Mouse (Mus musculus) CH12.LX (cell line): ENCODE measurements around the gene Gm49673. TPM values are rescaled to one million over a fixed set of nuclear protein-coding genes. Genes with fewer than 3 reads are reported as not detected.

ENCODE experiments used
- DNase-seq: peaks from one replicate; pipeline ENCODE4 v3.0.0-alpha.2; 2013; ENCODE audit errors: extremely low read depth
- H3K27ac ChIP-seq: 2 replicates; pipeline ENCODE4 v1.5.1; 2012; ENCODE audit warnings: low read depth, mild to moderate bottlenecking, control low read depth, moderate library complexity; ENCODE audit not compliant: insufficient read depth
- H3K27me3 ChIP-seq: replicated peaks from 2 replicates; pipeline ENCODE3; 2012; ENCODE audit warnings: inconsistent platforms
- H3K36me3 ChIP-seq, 2 experiments: replicated peaks in 1 of 2; 2 replicates each; pipeline versions ENCODE3 to v1.6.1; 2012; ENCODE audit warnings: inconsistent platforms in 1 of 2, low read length in 1 of 2, mild to moderate bottlenecking in 1 of 2, mixed read lengths in 1 of 2, moderate library complexity in 1 of 2; ENCODE audit not compliant: control insufficient read depth in 1 of 2, insufficient read depth in 1 of 2
- H3K4me1 ChIP-seq, 2 experiments: 2 replicates each; pipeline ENCODE4 v1.6.1; 2012; ENCODE audit warnings: inconsistent platforms in 1 of 2, moderate library complexity in 1 of 2; ENCODE audit not compliant: insufficient read depth in 2 of 2, control insufficient read depth in 1 of 2
- H3K4me2 ChIP-seq: 2 replicates; pipeline ENCODE4 v1.6.1; 2012; ENCODE audit warnings: low read depth, mild to moderate bottlenecking, control low read depth; ENCODE audit not compliant: poor library complexity, insufficient read depth, severe bottlenecking
- H3K4me3 ChIP-seq, 3 experiments: fragments of 150-350 bp in 1 of 3; sonication (generic) in 1 of 3; replicated peaks in 1 of 3; 2 replicates each; pipeline versions ENCODE3 to v1.5.1; 2011 to 2012; ENCODE audit warnings: low read depth in 2 of 3, low read length in 2 of 3, mild to moderate bottlenecking in 2 of 3, moderate library complexity in 2 of 3, control low read depth in 1 of 3, improper control_type of control experiment in 1 of 3, inconsistent platforms in 1 of 3, mixed read lengths in 1 of 3; ENCODE audit not compliant: poor library complexity in 1 of 3
- H3K79me2 ChIP-seq: replicated peaks from 2 replicates; pipeline ENCODE4 v1.6.1; 2012; ENCODE audit warnings: mild to moderate bottlenecking, moderate library complexity; ENCODE audit not compliant: control insufficient read depth, poor library complexity, insufficient read depth, severe bottlenecking; ENCODE audit errors: extremely low read depth
- H3K9ac ChIP-seq: 2 replicates; pipeline ENCODE4 v1.6.1; 2012; ENCODE audit warnings: low read depth, mild to moderate bottlenecking, control low read depth, moderate library complexity; ENCODE audit not compliant: insufficient read depth
- H3K9me3 ChIP-seq: replicated peaks from 2 replicates; pipeline ENCODE3; 2012; ENCODE audit warnings: low read length, inconsistent platforms, mixed read lengths
- BHLHE40 ChIP-seq: IDR thresholded peaks from 2 replicates; pipeline ENCODE4 v1.6.1; 2011; ENCODE audit warnings: mild to moderate bottlenecking, low read depth, low read length, improper control_type of control experiment
- CHD1 ChIP-seq: IDR thresholded peaks from 2 replicates; pipeline ENCODE4 v1.6.1; 2012; ENCODE audit warnings: low read depth, low read length, improper control_type of control experiment, inconsistent platforms
- E2F4 ChIP-seq: IDR thresholded peaks from 2 replicates; pipeline ENCODE4 v1.6.1; 2011; ENCODE audit warnings: low read depth, low read length, improper control_type of control experiment; ENCODE audit not compliant: insufficient replicate concordance
- ELF1 ChIP-seq: IDR thresholded peaks from 2 replicates; pipeline ENCODE4 v1.6.1; 2014; ENCODE audit warnings: low read depth, mild to moderate bottlenecking, inconsistent platforms, low read length, improper control_type of control experiment
- ETS1 ChIP-seq: conservative IDR thresholded peaks from 2 replicates; pipeline ENCODE4 v1.6.1; 2012; ENCODE audit warnings: low read depth, mild to moderate bottlenecking, inconsistent platforms, low read length, improper control_type of control experiment, moderate library complexity
- GABPA ChIP-seq: IDR thresholded peaks from 2 replicates; pipeline ENCODE4 v1.6.1; 2012; ENCODE audit warnings: low read depth, low read length, improper control_type of control experiment, inconsistent platforms; ENCODE audit not compliant: insufficient replicate concordance
- HCFC1 ChIP-seq: IDR thresholded peaks from 2 replicates; pipeline ENCODE4 v1.6.1; 2012; ENCODE audit warnings: low read depth, mild to moderate bottlenecking, inconsistent platforms, low read length, improper control_type of control experiment
- IRF4 ChIP-seq: IDR thresholded peaks from 2 replicates; pipeline ENCODE4 v1.6.1; 2014; ENCODE audit warnings: low read depth, mild to moderate bottlenecking, inconsistent platforms, low read length, improper control_type of control experiment
- NELFE ChIP-seq: IDR thresholded peaks from 2 replicates; pipeline ENCODE4 v1.6.1; 2011; ENCODE audit warnings: low read depth, low read length, improper control_type of control experiment
- NRF1 ChIP-seq: IDR thresholded peaks from 2 replicates; pipeline ENCODE4 v1.6.1; 2014; ENCODE audit warnings: low read depth, mild to moderate bottlenecking, inconsistent platforms, low read length, improper control_type of control experiment, moderate library complexity
- PAX5 ChIP-seq: IDR thresholded peaks from 2 replicates; pipeline ENCODE4 v1.6.1; 2012; ENCODE audit warnings: low read length, inconsistent platforms, mixed read lengths
- POLR2A ChIP-seq: IDR thresholded peaks from 2 replicates; pipeline ENCODE4 v1.6.1; 2011; ENCODE audit warnings: low read depth, mild to moderate bottlenecking, improper control_type of control experiment, low read length
- RAD21 ChIP-seq: IDR thresholded peaks from 2 replicates; pipeline ENCODE4 v1.6.1; 2011; ENCODE audit warnings: low read depth, mild to moderate bottlenecking, low read length, improper control_type of control experiment, moderate library complexity
- RCOR1 ChIP-seq: conservative IDR thresholded peaks from 2 replicates; pipeline ENCODE4 v1.6.1; 2012; ENCODE audit warnings: low read depth, mild to moderate bottlenecking, inconsistent platforms, low read length, improper control_type of control experiment
- SIN3A ChIP-seq: IDR thresholded peaks from 2 replicates; pipeline ENCODE4 v1.6.1; 2012; ENCODE audit warnings: low read length, improper control_type of control experiment, inconsistent platforms
- TBP ChIP-seq: conservative IDR thresholded peaks from 2 replicates; pipeline ENCODE4 v1.6.1; 2011; ENCODE audit warnings: low read depth, low read length, improper control_type of control experiment
- TCF12 ChIP-seq: IDR thresholded peaks from 2 replicates; pipeline ENCODE4 v1.6.1; 2014; ENCODE audit warnings: low read depth, mild to moderate bottlenecking, inconsistent platforms, low read length, improper control_type of control experiment
- USF1 ChIP-seq: IDR thresholded peaks from 2 replicates; pipeline ENCODE4 v1.6.1; 2014; ENCODE audit warnings: low read depth, mild to moderate bottlenecking, inconsistent platforms, low read length, improper control_type of control experiment
- ZC3H11A ChIP-seq: IDR thresholded peaks from 2 replicates; pipeline ENCODE4 v1.6.1; 2012; ENCODE audit warnings: low read depth, mild to moderate bottlenecking, inconsistent platforms, low read length, improper control_type of control experiment
- ZKSCAN1 ChIP-seq: IDR thresholded peaks from 2 replicates; pipeline ENCODE4 v1.6.1; 2012; ENCODE audit warnings: low read depth, inconsistent platforms, low read length, improper control_type of control experiment, borderline replicate concordance
- ZNF384 ChIP-seq: IDR thresholded peaks from 2 replicates; pipeline ENCODE4 v1.6.1; 2012; ENCODE audit warnings: low read depth, low read length, improper control_type of control experiment, inconsistent platforms
- dilution Hi-C: fragments of 300-500 bp; cut with MboI; formaldehyde crosslinking; loops from 2 replicates; pipeline ENCODE4 v1.14.3; 2020; ENCODE audit warnings: low sequenced_read_pairs; ENCODE audit not compliant: extremely low pct_unique_long_range_greater_than_20kb, extremely low pct_ligation_motif_present
- in situ Hi-C: fragments of 300-500 bp; cut with MboI; formaldehyde crosslinking; loops from 3 replicates; pipeline ENCODE4 v1.14.3; 2019; ENCODE audit warnings: low sequenced_read_pairs, low pct_ligation_motif_present, low pct_unique_long_range_greater_than_20kb, mixed read lengths
- polyA plus RNA-seq: library from polyadenylated mRNA; unstranded; fragments of >175 nt; gene quantifications from 2 replicates; pipeline ENCODE4 v1.2.1, GENCODE M21; 2012; ENCODE audit warnings: low read depth; ENCODE audit not compliant: insufficient read length
- total RNA-seq, 2 experiments: library from RNA; depleted of rRNA; stranded (reverse); fragments of 300-350 nt in 1 of 2; fragments of >200 nt in 1 of 2; gene quantifications; 2 replicates each; pipeline ENCODE4 v1.2.3; 2012 to 2014

Gene Gm49673
- total and polyA plus RNA-seq, 3 experiments = 0.10 TPM; not detected in 2

- TF ChIP-seq RAD21 (no peak), CHD1 (no peak), TBP (no peak), NELFE (no peak)
Observed at GRCm38 (mm10) chr17:8195685-8196376, 48.2 kb upstream of the Gm49673 start (continued).

GRCm38 (mm10) chr17:8193678-8194077 is 46.1 kb upstream of the Gm49673 start:
- H3K9me3 ChIP-seq = no peaks in the 10 kb centered on the region
- TF ChIP-seq PAX5 (no peak), ETS1 (no peak), HCFC1 (no peak), IRF4 (no peak), RCOR1 (no peak), SIN3A (no peak), E2F4 (no peak)
- H3K4me2 ChIP-seq = no peak overlapping the region
- no peaks in the 10 kb centered on the region for H3K27me3 ChIP-seq
- in situ Hi-C loops (loop anchor here (10.0 kb wide), 1 partner anchor 111 kb away; no protein-coding TSS in a partner anchor), dilution Hi-C loops (no loop called here)
- H3K79me2 ChIP-seq = no peaks in the 10 kb centered on the region
- peaks cover 37 to 69% of the 10 kb centered on the region in 2 experiments for H3K36me3 ChIP-seq
- H3K27ac ChIP-seq = no peak overlapping the region
- no peak overlapping the region for H3K4me3 ChIP-seq
- DNase-seq = no peak
- no peak overlapping the region for H3K9ac ChIP-seq
- peaks cover 15 to 56% of the 10 kb centered on the region in 2 experiments; a peak in 3 of 4 replicates for H3K4me1 ChIP-seq

GRCm38 (mm10) chr17:8184217-8184616 is 36.6 kb upstream of the Gm49673 start:
- dilution Hi-C loops = no loop called here

More at GRCm38 (mm10) chr17:8184217-8184616, 36.6 kb upstream of the Gm49673 start:
- H3K4me1 ChIP-seq = peaks cover 0 to 5% of the 10 kb centered on the region in 2 experiments; a peak in 1 of 4 replicates
- no peaks in the 10 kb centered on the region for H3K79me2 ChIP-seq
- in situ Hi-C loops = no loop called here
- peaks cover 62 to 89% of the 10 kb centered on the region in 2 experiments for H3K36me3 ChIP-seq
- H3K9me3 ChIP-seq = no peaks in the 10 kb centered on the region
- H3K27me3 ChIP-seq = no peaks in the 10 kb centered on the region
- H3K9ac ChIP-seq = no peak overlapping the region
- H3K4me2 ChIP-seq = no peak overlapping the region
- no peak for DNase-seq
- H3K4me3 ChIP-seq = no peak overlapping the region
- no peak overlapping the region for H3K27ac ChIP-seq
- no peak for TF ChIP-seq PAX5
- TF ChIP-seq NRF1 = no peak
- TF ChIP-seq GABPA = no peak
- no peak for TF ChIP-seq ZKSCAN1
- no peak for TF ChIP-seq SIN3A
- TF ChIP-seq USF1 = no peak
- no peak for TF ChIP-seq RAD21
- no peak for TF ChIP-seq POLR2A
- TF ChIP-seq ETS1 = no peak
- no peak for TF ChIP-seq ZC3H11A
- no peak for TF ChIP-seq CHD1
- TF ChIP-seq ZNF384 = no peak
- no peak for TF ChIP-seq ELF1
- no peak for TF ChIP-seq BHLHE40
- TF ChIP-seq TCF12 = no peak
